Mouse (Mus musculus) neural tube, embryonic 11.5 days (tissue): ENCODE results near the gene Nat14. TPM values are rescaled to one million over a fixed set of nuclear protein-coding genes. Genes with fewer than 3 reads are reported as not detected.
A peak's percentile ranks its signal among the peaks of the same experiment; 100 is the strongest.
"Not testable (repeated sequence)": the region's sequence is repeated elsewhere in the genome, so short reads cannot be mapped to it uniquely, and the experiment has no call there.

Source experiments
- ATAC-seq: fragments of 200-750 bp; cut with Nextera tagmentation; 2 replicates; pipeline ENCODE4 v1.8.0; 2017; ENCODE audit warnings: moderate number of reproducible peaks, mild to moderate bottlenecking, moderate TSS enrichment, moderate library complexity; ENCODE audit not compliant: insufficient read depth, low FRiP score, low TSS enrichment
- DNase-seq: peaks from one replicate; pipeline ENCODE4 v3.0.0-alpha.2; 2015; ENCODE audit warnings: low spot score
- H3K27ac ChIP-seq: fragments of 300-500 bp; sonication (generic); 2 replicates; pipeline ENCODE4 v1.5.1; 2014; ENCODE audit warnings: low read depth, mild to moderate bottlenecking, low read length
- H3K27me3 ChIP-seq: fragments of 300-500 bp; sonication (generic); 2 replicates; pipeline ENCODE4 v1.6.1; 2014; ENCODE audit warnings: mild to moderate bottlenecking, low read length, mixed read lengths; ENCODE audit not compliant: control insufficient read depth, insufficient read depth
- H3K36me3 ChIP-seq: fragments of 300-500 bp; sonication (generic); 2 replicates; pipeline ENCODE4 v1.6.1; 2014; ENCODE audit warnings: mild to moderate bottlenecking, low read length, moderate library complexity, mixed read lengths; ENCODE audit not compliant: control insufficient read depth, insufficient read depth
- H3K4me1 ChIP-seq: fragments of 300-500 bp; sonication (generic); 2 replicates; pipeline ENCODE4 v1.6.1; 2014; ENCODE audit warnings: low read length, mixed read lengths; ENCODE audit not compliant: control insufficient read depth, insufficient read depth
- H3K4me2 ChIP-seq: fragments of 300-500 bp; sonication (generic); 2 replicates; pipeline ENCODE4 v1.6.1; 2014; ENCODE audit warnings: low read depth, mild to moderate bottlenecking, moderate library complexity
- H3K4me3 ChIP-seq: fragments of 300-500 bp; sonication (generic); 2 replicates; pipeline ENCODE4 v1.5.1; 2014; ENCODE audit warnings: low read depth, low read length
- H3K9ac ChIP-seq: fragments of 300-500 bp; sonication (generic); 2 replicates; pipeline ENCODE4 v1.6.1; 2014; ENCODE audit warnings: mild to moderate bottlenecking, low read length
- H3K9me3 ChIP-seq: fragments of 300-500 bp; sonication (generic); 2 replicates; pipeline ENCODE4 v1.6.1; 2016; ENCODE audit warnings: low read length; ENCODE audit not compliant: control insufficient read depth
- WGBS: fragments of 180-500 bp; shearing (Covaris S2); extraction: QIAGEN DNeasy Blood & Tissue Kit; methylation state at CpG from one replicate; pipeline ENCODE4 v1.1.7; 2014; 5-methylcytosine and 5-hydroxymethylcytosine counted together
- polyA plus RNA-seq: library from polyadenylated mRNA; unstranded; fragments of >200 nt; fragmentation: Nextera tagmentation; extraction: Ambion mirVana; gene quantifications from 2 replicates; pipeline ENCODE4 v1.2.1, GENCODE M21; 2014

The Nat14 gene
- 6.4 and 7.1 TPM in 2 replicates for polyA plus RNA-seq

GRCm38 (mm10) chr7:4921824-4922482, at the start of gene Nat14:
Gene Nat14, plus strand, starts transcription at chr7:4922028.
- peak within 1 kb of the TSS; percentile 95 for H3K27ac ChIP-seq
- H3K4me2 ChIP-seq, result peak within 1 kb of the TSS; percentile 94
- peak within 1 kb of the TSS; percentile 54 for H3K9ac ChIP-seq
- no peak for DNase-seq
- peak within 1 kb of the TSS; percentile 37 for H3K4me3 ChIP-seq
- no peak for ATAC-seq
- no peaks in the 10 kb centered on the region for H3K9me3 ChIP-seq
- peaks cover 20% of the 10 kb centered on the region for H3K36me3 ChIP-seq
- no peaks in the 10 kb centered on the region for H3K27me3 ChIP-seq
- H3K4me1 ChIP-seq, result peaks cover 44% of the 10 kb centered on the region
- 40% methylated on average over 8 of the region's 8 CpGs for WGBS

GRCm38 (mm10) chr7:4876753-4877221, 45.0 kb upstream of the Nat14 start, which contains the start of gene Isoc2a:
Gene Isoc2a, plus strand, starts transcription at chr7:4877153.
- WGBS, result under 1% methylated on average over 22 of the region's 22 CpGs
- DNase-seq (peak; percentile 94), ATAC-seq (peak; percentile 100)
- H3K4me2 ChIP-seq, result peak within 1 kb of the TSS; percentile 86
- H3K27ac ChIP-seq, result no peak within 1 kb of the TSS
- H3K36me3 ChIP-seq, result no peaks in the 10 kb centered on the region
- peak within 1 kb of the TSS; percentile 55 for H3K9ac ChIP-seq
- H3K4me3 ChIP-seq, result peak within 1 kb of the TSS; percentile 44
- no peaks in the 10 kb centered on the region for H3K27me3 ChIP-seq
- no peaks in the 10 kb centered on the region for H3K9me3 ChIP-seq
- H3K4me1 ChIP-seq, result peaks cover 5% of the 10 kb centered on the region; the same call in 1 of the 2 replicates

- Histone ChIP-seq H3K9me3 (no peaks in the 10 kb centered on the region), H3K9ac (peak overlapping the region; percentile 55), H3K4me2 (peak overlapping the region; percentile 86), H3K36me3 (no peaks in the 10 kb centered on the region), H3K4me1 (peaks cover 5% of the 10 kb centered on the region; the same call in 1 of the 2 replicates), H3K27ac (no peak overlapping the region), H3K4me3 (peak overlapping the region; percentile 44), H3K27me3 (no peaks in the 10 kb centered on the region)
- DNase-seq (no peak), ATAC-seq (peak; percentile 17; the same call in 1 of the 2 replicates)
- 8% methylated on average over 11 of the region's 11 CpGs for WGBS
Observed at GRCm38 (mm10) chr7:4877226-4877625, 44.6 kb upstream of the Nat14 start.

- no peak overlapping the region for H3K4me2 ChIP-seq
- no peaks in the 10 kb centered on the region for H3K9me3 ChIP-seq
- H3K9ac ChIP-seq, result no peak overlapping the region
- DNase-seq, result no peak
- no peak for ATAC-seq
- H3K4me3 ChIP-seq, result no peak overlapping the region
- no peaks in the 10 kb centered on the region for H3K27me3 ChIP-seq
- H3K4me1 ChIP-seq, result peaks cover 5% of the 10 kb centered on the region; the same call in 1 of the 2 replicates
- H3K36me3 ChIP-seq, result no peaks in the 10 kb centered on the region
- no peak overlapping the region for H3K27ac ChIP-seq
Observed at GRCm38 (mm10) chr7:4878186-4878585, 43.6 kb upstream of the Nat14 start.

GRCm38 (mm10) chr7:4879036-4879435, 42.8 kb upstream of the Nat14 start:
- not testable (repeated sequence) for ATAC-seq, H3K4me2 ChIP-seq, H3K36me3 ChIP-seq, DNase-seq, H3K4me3 ChIP-seq, H3K27ac ChIP-seq, H3K4me1 ChIP-seq, H3K9ac ChIP-seq, H3K9me3 ChIP-seq, H3K27me3 ChIP-seq
- WGBS, result 96% methylated on average over 1 of the region's 1 CpGs

- Histone ChIP-seq H3K9ac (no peak overlapping the region), H3K4me2 (no peak overlapping the region), H3K9me3 (no peaks in the 10 kb centered on the region), H3K4me1 (no peaks in the 10 kb centered on the region), H3K27me3 (no peaks in the 10 kb centered on the region), H3K36me3 (no peaks in the 10 kb centered on the region), H3K27ac (no peak overlapping the region), H3K4me3 (no peak overlapping the region)
- ATAC-seq (no peak), DNase-seq (no peak)
- WGBS, result 89% methylated on average over 4 of the region's 4 CpGs
Observed at GRCm38 (mm10) chr7:4886680-4887079, 35.1 kb upstream of the Nat14 start.

GRCm38 (mm10) chr7:4895186-4895585, 26.6 kb upstream of the Nat14 start:
- DNase-seq, result no peak
- H3K9me3 ChIP-seq, result no peaks in the 10 kb centered on the region
- no peaks in the 10 kb centered on the region for H3K36me3 ChIP-seq
- no peak overlapping the region for H3K4me2 ChIP-seq
- no peak for ATAC-seq
- H3K4me3 ChIP-seq, result no peak overlapping the region
- H3K9ac ChIP-seq, result no peak overlapping the region
- no peaks in the 10 kb centered on the region for H3K4me1 ChIP-seq
- H3K27me3 ChIP-seq, result no peaks in the 10 kb centered on the region
- 57% methylated on average over 10 of the region's 11 CpGs for WGBS
- no peak overlapping the region for H3K27ac ChIP-seq

- peak overlapping the region; percentile 38 for H3K4me2 ChIP-seq
- DNase-seq (no peak), ATAC-seq (peak; percentile 23; the same call in 1 of the 2 replicates)
- peak overlapping the region; percentile 23 for H3K9ac ChIP-seq
- H3K27ac ChIP-seq, result no peak overlapping the region
- 13% methylated on average over 18 of the region's 18 CpGs for WGBS
- H3K4me3 ChIP-seq, result peak overlapping the region; percentile 6
- H3K36me3 ChIP-seq, result no peaks in the 10 kb centered on the region
- H3K4me1 ChIP-seq, result no peaks in the 10 kb centered on the region
- H3K27me3 ChIP-seq, result no peaks in the 10 kb centered on the region
- H3K9me3 ChIP-seq, result peaks cover 4% of the 10 kb centered on the region; the same call in 1 of the 2 replicates
Observed at GRCm38 (mm10) chr7:4898851-4899648, 22.8 kb upstream of the Nat14 start.
